9 mouse cellular contexts compared by ENCODE assay signal in genomic region chr7:132803962-132804361, GRCm38 (mm10). TPM values are rescaled to one million over a fixed set of nuclear protein-coding genes. Genes with fewer than 3 reads are reported as not detected.
A peak's percentile ranks its signal among the peaks of the same experiment; 100 is the strongest.
DNase-seq lines count a peak whose midpoint lies in the region; ATAC-seq and TF ChIP-seq lines count a peak whose summit lies in the region.
"Had no signal": no experiment of that assay in that cellular context is flagged by ENCODE, and none has a peak within 500 bp of the region (broad histone marks: within the 10 kb centered on the region; RNA-seq: fewer than 3 reads in every experiment).

No protein-coding gene starts in this region.

- 77% methylated on average over 3 of the region's 3 CpGs for WGBS in hindbrain, embryonic 13.5 days

- no peak for DNase-seq in left cerebral cortex, adult 2 months (ENCODE audit: extremely low spot score in 1 of 2, low spot score in 2 of 2)
- no peak for DNase-seq in left cerebral cortex, postnatal 14 days (ENCODE audit: low spot score in 2 of 2)
- DNase-seq in adrenal gland, postnatal 36 days, result peak; percentile 41 to 69
- DNase-seq in heart, postnatal 4 days, result peak; percentile 47
- DNase-seq in retina, postnatal 1 day, result no peak
- DNase-seq in gastrocnemius, postnatal 4 days (ENCODE audit: low spot score in 2 of 2), result no peak

- no peak overlapping the region for H3K4me2 ChIP-seq in hindbrain, embryonic 13.5 days
- H3K4me2 ChIP-seq: neural tube, embryonic 12.5 days had no signal

- no peaks in the 10 kb centered on the region for H3K9me3 ChIP-seq in hindbrain, embryonic 13.5 days
- H3K9me3 ChIP-seq: neural tube, embryonic 12.5 days had no signal

- H3K27me3 ChIP-seq in hindbrain, embryonic 13.5 days, result no peaks in the 10 kb centered on the region
- H3K27me3 ChIP-seq: neural tube, embryonic 12.5 days had no signal

- TF ChIP-seq CTCF in left cerebral cortex, adult 2 months (IDR thresholded peaks at IDR 0.05), result no peak

- peaks cover 4% of the 10 kb centered on the region; the same call in 1 of the 2 replicates for H3K36me3 ChIP-seq in hindbrain, embryonic 13.5 days
- H3K36me3 ChIP-seq: neural tube, embryonic 12.5 days had no signal

- peaks cover 63% of the 10 kb centered on the region for H3K4me1 ChIP-seq in hindbrain, embryonic 13.5 days (replicated peaks)

- H3K27ac ChIP-seq in left cerebral cortex, adult 2 months, result peak overlapping the region; percentile 64
- no peak overlapping the region for H3K27ac ChIP-seq in hindbrain, embryonic 13.5 days
- H3K27ac ChIP-seq: neural tube, embryonic 12.5 days had no signal

- H3K4me3 ChIP-seq in left cerebral cortex, adult 2 months, result no peak overlapping the region
- H3K4me3 ChIP-seq in hindbrain, embryonic 13.5 days, result no peak overlapping the region
- H3K4me3 ChIP-seq: neural tube, embryonic 12.5 days had no signal

- peak; percentile 50 for ATAC-seq in megakaryocyte-erythroid progenitor cell, adult 5-6 weeks (replicated peaks; ENCODE audit: low FRiP score, low TSS enrichment, poor library complexity, severe bottlenecking)
- no peak for ATAC-seq in hindbrain, embryonic 13.5 days (ENCODE audit: low FRiP score)

- H3K9ac ChIP-seq in hindbrain, embryonic 13.5 days, result no peak overlapping the region
- H3K9ac ChIP-seq: neural tube, embryonic 12.5 days had no signal

- intact Hi-C loops in left cerebral cortex, adult 2 months (cut with DNase I), result no loop called here
- intact Hi-C loops in left cerebral cortex, postnatal 14 days (cut with DNase I), result no loop called here

RNA-seq across cellular contexts. Expression of gene Fam53b, which starts 9.7 kb away (rescaled TPM):
- total RNA-seq in left cerebral cortex, adult 2 months (2021), result 10 to 100 TPM; 57.1 to 75.2 TPM
- 10 to 100 TPM; 24.8 to 27.8 TPM for total RNA-seq in left cerebral cortex, postnatal 14 days (2021)
- total RNA-seq in adrenal gland, postnatal 36 days (2021), result 10 to 100 TPM; 65.9 to 94.9 TPM
- 10 to 100 TPM; 29.6 to 38.3 TPM for total RNA-seq in heart, postnatal 4 days (2021)
- 47.0 and 61.6 TPM in 2 replicates for total RNA-seq in megakaryocyte-erythroid progenitor cell, adult 5-6 weeks (2014; fragmentation: Nextera tagmentation)
- total RNA-seq in megakaryocyte-erythroid progenitor cell, adult 5-6 weeks (2017), result 11.5 and 21.2 TPM in 2 replicates
- 16.9 and 19.3 TPM in 2 replicates for polyA plus RNA-seq in hindbrain, embryonic 13.5 days (2015; fragmentation: Nextera tagmentation; extraction: Ambion mirVana)
- total RNA-seq in gastrocnemius, postnatal 4 days (2021), result 10 to 100 TPM; 44.6 to 48.9 TPM

RNA-seq across cellular contexts. Expression of gene Eef1akmt2, which starts 48.5 kb away (rescaled TPM):
- total RNA-seq in left cerebral cortex, adult 2 months (2021), result 10 to 100 TPM; 33.2 to 33.8 TPM
- total RNA-seq in left cerebral cortex, postnatal 14 days (2021), result 10 to 100 TPM; 29.3 to 31.2 TPM
- 10 to 100 TPM; 23.8 to 30.0 TPM for total RNA-seq in adrenal gland, postnatal 36 days (2021)
- 10 to 100 TPM; 17.3 to 19.7 TPM for total RNA-seq in heart, postnatal 4 days (2021)
- 23.3 and 40.6 TPM in 2 replicates for total RNA-seq in megakaryocyte-erythroid progenitor cell, adult 5-6 weeks (2014; fragmentation: Nextera tagmentation)
- 31.8 and 80.4 TPM in 2 replicates for total RNA-seq in megakaryocyte-erythroid progenitor cell, adult 5-6 weeks (2017)
- 92.4 and 92.9 TPM in 2 replicates for polyA plus RNA-seq in hindbrain, embryonic 13.5 days (2015; fragmentation: Nextera tagmentation; extraction: Ambion mirVana)
- total RNA-seq in gastrocnemius, postnatal 4 days (2021), result 10 to 100 TPM; 15.7 to 21.1 TPM

RNA-seq across cellular contexts. Expression of gene Abraxas2, which starts 55.1 kb away (rescaled TPM):
- total RNA-seq in left cerebral cortex, adult 2 months (2021), result 10 to 100 TPM; 26.6 to 27.6 TPM
- total RNA-seq in left cerebral cortex, postnatal 14 days (2021), result 10 to 100 TPM; 24.9 to 28.2 TPM
- total RNA-seq in adrenal gland, postnatal 36 days (2021), result 10 to 100 TPM; 35.8 to 36.1 TPM
- total RNA-seq in heart, postnatal 4 days (2021), result 10 to 100 TPM; 24.5 to 24.7 TPM
- total RNA-seq in megakaryocyte-erythroid progenitor cell, adult 5-6 weeks (2014; fragmentation: Nextera tagmentation), result 26.6 and 38.7 TPM in 2 replicates
- total RNA-seq in megakaryocyte-erythroid progenitor cell, adult 5-6 weeks (2017), result 24.3 and 35.7 TPM in 2 replicates
- polyA plus RNA-seq in hindbrain, embryonic 13.5 days (2015; fragmentation: Nextera tagmentation; extraction: Ambion mirVana), result 38.7 and 41.2 TPM in 2 replicates
- total RNA-seq in gastrocnemius, postnatal 4 days (2021), result 10 to 100 TPM; 33.1 to 37.7 TPM

Comparison
In these comparisons a context has a peak if more than half of its experiments do, and no peak if none do; other contexts are left out.
1. DNase-seq: peak in adrenal gland, postnatal 36 days (2 of 2) and heart, postnatal 4 days (single experiment); none in left cerebral cortex, adult 2 months (0 of 2), left cerebral cortex, postnatal 14 days (0 of 2), retina, postnatal 1 day (single experiment) and gastrocnemius, postnatal 4 days (0 of 2).